Mouse (Mus musculus) fat pad, adult 2 months (tissue): ENCODE data around the gene Nkrf.

Experiments
- DNase-seq: peaks from one replicate; pipeline ENCODE4 v3.0.0-alpha.2; 2011; ENCODE audit warnings: low read depth, low spot score; ENCODE audit errors: extremely low read depth

Gene Nkrf

GRCm38 (mm10) chrX:36863766-36864608 is 38.7 kb downstream of the Nkrf start:
- DNase-seq: no peak

GRCm38 (mm10) chrX:36852631-36853030 is 50.1 kb downstream of the Nkrf start:
- no peak for DNase-seq

- no peak for DNase-seq
Measured at GRCm38 (mm10) chrX:36847152-36847551, 55.5 kb downstream of the Nkrf start.

GRCm38 (mm10) chrX:36843346-36843990 is 59.2 kb downstream of the Nkrf start:
- no peak for DNase-seq

- no peak for DNase-seq
Measured at GRCm38 (mm10) chrX:36841698-36842097, 61.0 kb downstream of the Nkrf start.

GRCm38 (mm10) chrX:36839391-36839790 is 63.3 kb downstream of the Nkrf start:
- no peak for DNase-seq
